ENCODE assay signal across 17 mouse cellular contexts in the genomic region with DNA sequence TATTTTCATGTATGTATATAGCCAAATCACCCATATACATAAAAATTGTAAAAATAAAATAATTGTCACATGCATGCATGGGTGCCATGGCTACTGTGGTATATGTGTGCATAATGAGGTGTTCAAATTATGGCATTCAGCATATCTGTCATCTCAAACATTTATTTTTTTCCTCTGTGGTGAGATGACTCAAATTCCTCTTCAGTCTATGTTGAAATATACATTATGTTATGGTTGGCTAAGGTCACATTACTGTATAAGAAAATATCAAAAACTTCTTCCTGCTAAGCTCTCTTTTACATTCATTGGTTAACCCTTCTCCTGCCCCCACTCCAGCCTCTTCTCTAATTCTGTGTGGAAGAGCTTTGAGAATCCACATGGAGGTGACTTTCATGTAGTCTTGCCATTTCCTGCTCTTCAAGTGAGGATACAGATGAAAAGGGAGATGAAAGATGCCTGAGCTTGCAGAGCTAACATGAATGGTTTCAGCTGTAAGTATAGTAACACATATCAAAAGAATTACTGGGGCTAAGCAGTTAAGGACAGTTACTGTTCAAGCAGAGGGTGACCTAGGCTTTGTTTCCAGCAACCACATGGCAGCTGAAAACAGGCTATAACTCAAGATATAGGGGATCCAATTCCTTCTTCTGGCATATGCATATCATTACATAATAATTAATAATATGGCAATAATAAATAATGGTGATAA.
"Had no signal": no experiment of that assay in that cellular context is flagged by ENCODE, and none has a peak within 500 bp of the region (broad histone marks: within the 10 kb centered on the region; RNA-seq: fewer than 3 reads in every experiment).

No protein-coding gene starts in this region.

- H3K27me3 ChIP-seq: liver, embryonic 13.5 days; midbrain, embryonic 12.5 days; neural tube, embryonic 12.5 days; neural tube, embryonic 15.5 days had no signal

- DNase-seq: kidney, adult 2 months; kidney, postnatal 25 days; layer of hippocampus, adult 9-11 months; liver, embryonic 13.5 days; lung, adult 2 months; lung, postnatal 14 days; lung, postnatal 4 days; thymus, adult 2 months; thymus, postnatal 14 days; thymus, postnatal 4 days had no signal

- H3K4me3 ChIP-seq: layer of hippocampus, adult 2 months; liver, embryonic 13.5 days; midbrain, embryonic 12.5 days; neural tube, embryonic 12.5 days; neural tube, embryonic 15.5 days had no signal

- H3K27ac ChIP-seq: kidney, postnatal 0 days; layer of hippocampus, adult 2 months; liver, embryonic 13.5 days; midbrain, embryonic 12.5 days; neural tube, embryonic 12.5 days; neural tube, embryonic 15.5 days; stomach, postnatal 0 days had no signal

- H3K4me2 ChIP-seq: liver, embryonic 13.5 days; midbrain, embryonic 12.5 days; neural tube, embryonic 12.5 days; neural tube, embryonic 15.5 days had no signal

- ATAC-seq: intestine, postnatal 0 days had no signal

- H3K9me3 ChIP-seq: liver, embryonic 13.5 days; midbrain, embryonic 12.5 days; neural tube, embryonic 12.5 days; neural tube, embryonic 15.5 days had no signal

- H3K4me1 ChIP-seq: liver, embryonic 13.5 days; midbrain, embryonic 12.5 days; neural tube, embryonic 12.5 days; neural tube, embryonic 15.5 days had no signal

- H3K9ac ChIP-seq: liver, embryonic 13.5 days; midbrain, embryonic 12.5 days; neural tube, embryonic 12.5 days; neural tube, embryonic 15.5 days had no signal

- H3K36me3 ChIP-seq: liver, embryonic 13.5 days; midbrain, embryonic 12.5 days; neural tube, embryonic 12.5 days; neural tube, embryonic 15.5 days had no signal
